Mouse (Mus musculus) forebrain, embryonic 16.5 days (tissue): Measurements from ENCODE around the gene Efna2. TPM values are rescaled to one million over a fixed set of nuclear protein-coding genes. Genes with fewer than 3 reads are reported as not detected.
A peak's percentile ranks its signal among the peaks of the same experiment; 100 is the strongest.

Source experiments
- ATAC-seq: fragments of 200-750 bp; cut with Nextera tagmentation; 2 replicates; pipeline ENCODE4 v1.8.0; 2017; ENCODE audit warnings: mild to moderate bottlenecking, moderate library complexity
- H3K27ac ChIP-seq: fragments of 300-500 bp; sonication (generic); 2 replicates; pipeline ENCODE4 v1.5.1; 2014; ENCODE audit warnings: low read length, control low read depth
- H3K27me3 ChIP-seq: fragments of 300-500 bp; sonication (generic); replicated peaks from 2 replicates; pipeline ENCODE4 v1.6.1; 2014; ENCODE audit warnings: low read length; ENCODE audit not compliant: control insufficient read depth, insufficient read depth
- H3K36me3 ChIP-seq: fragments of 300-500 bp; sonication (generic); 2 replicates; pipeline ENCODE4 v1.6.1; 2014; ENCODE audit not compliant: control insufficient read depth, insufficient read depth
- H3K4me1 ChIP-seq: fragments of 300-500 bp; sonication (generic); replicated peaks from 2 replicates; pipeline ENCODE4 v1.6.1; 2014; ENCODE audit warnings: low read length; ENCODE audit not compliant: control insufficient read depth, insufficient read depth
- H3K4me2 ChIP-seq: fragments of 300-500 bp; sonication (generic); 2 replicates; pipeline ENCODE4 v1.6.1; 2014; ENCODE audit warnings: mild to moderate bottlenecking, low read length, control low read depth
- H3K4me3 ChIP-seq: fragments of 300-500 bp; sonication (generic); replicated peaks from 2 replicates; pipeline ENCODE4 v1.5.1; 2014; ENCODE audit warnings: mild to moderate bottlenecking, low read length, control low read depth
- H3K9ac ChIP-seq: fragments of 300-500 bp; sonication (generic); replicated peaks from 2 replicates; pipeline ENCODE4 v1.6.1; 2014; ENCODE audit warnings: low read depth, low read length, control low read depth
- H3K9me3 ChIP-seq: fragments of 300-500 bp; sonication (generic); 2 replicates; pipeline ENCODE4 v1.6.1; 2016; ENCODE audit warnings: low read length; ENCODE audit not compliant: control insufficient read depth
- WGBS: fragments of 180-500 bp; shearing (Covaris S2); extraction: QIAGEN DNeasy Blood & Tissue Kit; methylation state at CpG from one replicate; pipeline ENCODE4 v1.1.7; 2014; 5-methylcytosine and 5-hydroxymethylcytosine counted together
- polyA plus RNA-seq: library from polyadenylated mRNA; unstranded; fragments of >200 nt; fragmentation: Nextera tagmentation; extraction: Ambion mirVana; gene quantifications from 2 replicates; pipeline ENCODE4 v1.2.1, GENCODE M21; 2015

The Efna2 gene
- polyA plus RNA-seq, 1 experiment from 2014 or later = 24.8 TPM

- Histone ChIP-seq H3K27me3 (no peaks in the 10 kb centered on the region), H3K4me2 (peak overlapping the region; percentile 99), H3K27ac (peak overlapping the region; percentile 90), H3K9me3 (no peaks in the 10 kb centered on the region), H3K36me3 (no peaks in the 10 kb centered on the region), H3K9ac (peak overlapping the region; percentile 38), H3K4me1 (peaks cover 57% of the 10 kb centered on the region), H3K4me3 (peak overlapping the region; percentile 90)
- peak; percentile 58 for ATAC-seq
- WGBS = under 1% methylated on average over 29 of the region's 29 CpGs
Observed at GRCm38 (mm10) chr10:80141243-80141642, 38.0 kb upstream of the Efna2 start.

DNA sequence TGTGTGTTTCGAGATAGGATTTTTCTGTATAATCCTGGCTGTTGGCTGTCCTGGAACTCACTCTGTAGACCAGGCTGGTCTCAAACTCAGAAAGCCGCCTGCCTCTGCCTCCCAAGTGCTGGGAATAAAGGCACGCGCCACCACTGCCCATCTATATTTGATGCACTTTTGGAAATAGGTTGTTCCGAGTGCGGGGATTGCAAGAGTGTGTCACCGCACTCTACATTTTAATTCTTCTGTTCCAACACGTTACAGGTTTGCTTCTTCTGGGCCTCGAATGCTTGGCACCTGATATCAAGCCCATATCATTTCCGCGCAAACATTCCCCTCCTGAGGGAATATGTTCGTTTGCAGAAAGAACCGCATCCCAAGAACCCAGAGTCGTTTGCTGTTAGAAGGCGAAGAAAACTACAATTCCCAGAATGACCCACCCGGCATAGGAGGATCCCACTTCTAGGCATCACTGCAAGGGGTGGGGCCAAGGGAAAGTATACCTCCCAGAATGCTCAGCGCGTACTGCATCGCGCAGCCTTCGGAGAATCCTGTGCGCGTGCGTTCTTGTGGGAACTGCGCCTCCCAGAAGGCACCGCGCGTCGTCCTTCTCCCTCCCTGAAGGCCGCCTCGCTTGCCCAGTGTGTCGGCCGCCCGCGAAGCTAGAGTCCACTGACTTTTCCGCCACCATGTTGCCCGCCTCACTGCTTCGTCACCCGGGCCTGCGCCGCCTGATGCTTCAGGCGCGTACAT is 37.3 kb upstream of the Efna2 start:
- under 1% methylated on average over 43 of the region's 43 CpGs for WGBS
- Histone ChIP-seq H3K27me3 (no peaks in the 10 kb centered on the region), H3K4me2 (peak overlapping the region; percentile 99), H3K4me1 (peaks cover 50% of the 10 kb centered on the region), H3K36me3 (no peaks in the 10 kb centered on the region), H3K27ac (peak overlapping the region; percentile 90), H3K9me3 (no peaks in the 10 kb centered on the region), H3K9ac (peak overlapping the region; percentile 93), H3K4me3 (peak overlapping the region; percentile 90)
- peak; percentile 89 for ATAC-seq

GRCm38 (mm10) chr10:80142530-80142925 is 36.8 kb upstream of the Efna2 start:
- WGBS = under 1% methylated on average over 15 of the region's 15 CpGs
- H3K4me1 ChIP-seq = peaks cover 46% of the 10 kb centered on the region
- peak overlapping the region; percentile 90 for H3K4me3 ChIP-seq
- peak overlapping the region; percentile 74 for H3K27ac ChIP-seq
- H3K4me2 ChIP-seq = peak overlapping the region; percentile 99
- ATAC-seq = no peak
- H3K36me3 ChIP-seq = no peaks in the 10 kb centered on the region
- no peaks in the 10 kb centered on the region for H3K9me3 ChIP-seq
- H3K27me3 ChIP-seq = no peaks in the 10 kb centered on the region
- H3K9ac ChIP-seq = peak overlapping the region; percentile 93

- no peak overlapping the region for H3K4me3 ChIP-seq
- peaks cover 44% of the 10 kb centered on the region for H3K4me1 ChIP-seq
- WGBS = 93% methylated on average over 7 of the region's 7 CpGs
- H3K9ac ChIP-seq = no peak overlapping the region
- no peak overlapping the region for H3K4me2 ChIP-seq
- H3K27me3 ChIP-seq = no peaks in the 10 kb centered on the region
- no peaks in the 10 kb centered on the region for H3K9me3 ChIP-seq
- H3K27ac ChIP-seq = no peak overlapping the region
- H3K36me3 ChIP-seq = no peaks in the 10 kb centered on the region
- ATAC-seq = no peak
Observed at GRCm38 (mm10) chr10:80143664-80144063, 35.6 kb upstream of the Efna2 start.

DNA sequence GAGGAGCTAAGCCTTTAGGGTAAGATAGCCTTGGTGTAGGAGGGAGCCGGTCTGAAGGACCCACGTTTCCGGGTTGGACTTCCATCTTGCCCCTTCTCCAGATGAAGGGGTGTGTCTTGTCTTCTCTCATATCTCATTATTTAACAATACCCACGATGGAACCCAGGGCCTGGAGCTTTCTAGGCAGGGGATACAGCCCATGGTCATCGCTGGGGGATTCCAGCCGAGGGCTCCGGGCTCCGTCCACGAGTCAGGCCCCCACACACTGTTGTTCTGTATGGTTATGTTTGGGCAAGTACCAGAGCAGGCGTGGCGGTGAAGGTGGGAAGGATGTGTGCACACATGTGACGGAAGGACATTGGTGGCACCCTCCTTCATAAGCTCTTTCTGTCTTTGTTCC is 35.1 kb upstream of the Efna2 start:
- 93% methylated on average over 12 of the region's 12 CpGs for WGBS
- H3K4me2 ChIP-seq = no peak overlapping the region
- no peak overlapping the region for H3K27ac ChIP-seq
- no peaks in the 10 kb centered on the region for H3K9me3 ChIP-seq
- no peaks in the 10 kb centered on the region for H3K36me3 ChIP-seq
- no peak overlapping the region for H3K4me3 ChIP-seq
- H3K4me1 ChIP-seq = peaks cover 43% of the 10 kb centered on the region
- no peaks in the 10 kb centered on the region for H3K27me3 ChIP-seq
- H3K9ac ChIP-seq = no peak overlapping the region
- no peak for ATAC-seq

DNA sequence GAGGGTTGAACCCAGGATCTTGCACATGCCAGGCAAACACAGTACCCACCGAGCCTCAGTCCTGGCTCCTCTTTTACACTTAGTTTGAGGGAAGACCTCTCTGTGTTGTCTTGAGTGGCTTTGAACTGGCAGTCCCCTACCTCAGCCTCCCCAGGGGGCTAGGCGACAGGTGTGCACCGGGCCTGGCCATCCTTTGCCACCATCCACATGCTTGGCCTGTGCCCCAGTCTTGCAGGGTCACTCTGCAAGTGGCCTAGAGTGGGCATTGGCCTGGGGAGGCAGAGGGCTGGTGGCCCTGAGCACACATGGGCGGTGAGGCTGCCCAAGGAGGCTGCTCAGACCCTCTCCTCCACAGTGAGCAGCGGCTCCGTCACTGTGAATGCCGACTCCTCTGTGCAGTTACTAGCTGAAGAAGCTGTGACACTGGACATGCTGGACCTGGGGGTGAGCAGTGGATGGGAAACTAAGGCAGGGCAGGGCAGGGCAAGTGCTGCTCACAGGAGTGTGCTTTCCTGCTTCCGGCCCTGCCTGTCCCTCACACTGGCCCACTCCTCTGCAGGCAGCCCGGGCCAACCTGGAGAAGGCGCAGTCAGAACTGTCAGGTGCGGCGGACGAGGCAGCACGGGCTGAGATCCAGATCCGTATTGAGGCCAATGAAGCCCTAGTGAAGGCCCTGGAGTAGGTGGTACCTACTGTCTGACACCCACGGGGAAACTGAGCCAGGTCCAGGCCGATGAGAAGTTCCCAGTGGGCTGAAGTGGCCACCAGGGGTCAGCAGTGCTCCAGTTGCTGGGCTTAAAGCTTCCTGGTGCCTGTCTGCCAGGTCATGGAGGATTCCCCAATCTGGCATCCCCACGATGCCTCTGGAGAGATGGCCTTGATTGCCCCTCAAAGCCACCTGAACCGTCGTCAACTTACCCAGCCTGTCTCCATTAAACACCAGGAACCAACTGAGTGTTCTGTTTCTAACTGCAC is 34.1 kb upstream of the Efna2 start:
- Histone ChIP-seq H3K9ac (no peak overlapping the region), H3K27ac (0 out of 2 replicates have a peak overlapping the region, but pooled peaks have one; percentile 14), H3K4me3 (no peak overlapping the region), H3K4me2 (no peak overlapping the region), H3K4me1 (peaks cover 41% of the 10 kb centered on the region), H3K27me3 (no peaks in the 10 kb centered on the region), H3K9me3 (no peaks in the 10 kb centered on the region), H3K36me3 (no peaks in the 10 kb centered on the region)
- 73% methylated on average over 20 of the region's 20 CpGs for WGBS
- ATAC-seq = no peak

GRCm38 (mm10) chr10:80145896-80146295 is 33.4 kb upstream of the Efna2 start:
- 85% methylated on average over 6 of the region's 6 CpGs for WGBS
- H3K4me2 ChIP-seq = no peak overlapping the region
- no peak overlapping the region for H3K4me3 ChIP-seq
- no peaks in the 10 kb centered on the region for H3K9me3 ChIP-seq
- H3K9ac ChIP-seq = no peak overlapping the region
- H3K27me3 ChIP-seq = no peaks in the 10 kb centered on the region
- H3K36me3 ChIP-seq = no peaks in the 10 kb centered on the region
- peaks cover 38% of the 10 kb centered on the region for H3K4me1 ChIP-seq
- peak overlapping the region; percentile 14; the same call in 1 of the 2 replicates for H3K27ac ChIP-seq
- ATAC-seq = no peak

DNA sequence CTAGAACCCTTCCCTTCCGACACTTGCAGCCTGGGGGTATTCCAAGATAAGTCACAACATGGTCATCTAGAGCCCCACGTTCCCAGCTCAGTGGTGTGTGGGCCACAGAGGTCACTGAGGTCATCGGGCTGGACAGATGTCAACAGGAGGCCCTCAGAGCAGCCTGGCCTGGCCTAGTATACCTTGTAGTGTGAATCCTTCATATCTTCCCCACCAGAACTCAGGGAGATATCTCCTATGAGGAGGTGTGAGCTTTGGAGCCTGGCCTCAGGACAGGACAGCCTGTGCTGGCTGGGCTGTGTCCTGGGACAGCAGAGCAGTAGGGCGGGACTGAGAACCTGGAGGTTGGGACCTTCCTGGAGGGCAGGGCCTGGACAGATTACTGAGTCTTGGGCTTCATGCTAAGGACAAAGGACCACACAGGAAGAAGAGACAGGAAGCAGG is 32.7 kb upstream of the Efna2 start:
- no peak for ATAC-seq
- no peak overlapping the region for H3K4me3 ChIP-seq
- H3K27ac ChIP-seq = no peak overlapping the region
- WGBS = 81% methylated on average over 4 of the region's 4 CpGs
- no peaks in the 10 kb centered on the region for H3K27me3 ChIP-seq
- H3K9me3 ChIP-seq = no peaks in the 10 kb centered on the region
- peaks cover 31% of the 10 kb centered on the region for H3K4me1 ChIP-seq
- H3K36me3 ChIP-seq = no peaks in the 10 kb centered on the region
- H3K9ac ChIP-seq = no peak overlapping the region
- H3K4me2 ChIP-seq = no peak overlapping the region

DNA sequence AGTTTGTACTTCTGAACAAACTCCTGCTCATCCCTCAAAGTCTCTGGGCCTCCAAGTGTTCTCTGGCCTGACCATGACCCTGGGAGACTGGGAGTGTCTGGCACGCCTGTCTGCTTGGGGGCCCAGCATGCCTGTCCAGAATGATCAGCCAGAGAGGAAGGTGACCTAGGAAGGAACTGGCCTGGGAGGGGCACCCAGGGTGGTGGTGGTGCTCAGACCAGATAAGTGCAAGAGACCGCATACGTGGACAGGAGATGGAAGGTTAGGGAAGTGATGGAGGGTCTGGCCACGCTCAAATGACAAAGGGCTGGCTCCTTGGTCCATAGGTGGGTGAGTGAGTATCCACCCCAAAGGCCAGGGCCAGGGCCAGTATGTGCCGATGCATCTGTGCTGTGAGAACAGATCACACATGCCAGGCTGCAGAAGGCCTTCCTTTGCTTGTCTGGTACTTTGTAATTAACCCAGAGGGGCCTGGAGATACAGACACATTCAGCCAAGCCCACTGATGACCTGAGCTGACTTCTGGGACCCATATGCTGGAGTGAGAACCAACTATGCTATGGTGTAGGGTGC is 32.0 kb upstream of the Efna2 start:
- no peak overlapping the region for H3K4me2 ChIP-seq
- 76% methylated on average over 5 of the region's 5 CpGs for WGBS
- H3K36me3 ChIP-seq = no peaks in the 10 kb centered on the region
- H3K27ac ChIP-seq = peak overlapping the region; percentile 100
- H3K9ac ChIP-seq = no peak overlapping the region
- H3K9me3 ChIP-seq = no peaks in the 10 kb centered on the region
- H3K27me3 ChIP-seq = no peaks in the 10 kb centered on the region
- peaks cover 30% of the 10 kb centered on the region for H3K4me1 ChIP-seq
- no peak overlapping the region for H3K4me3 ChIP-seq
- ATAC-seq = no peak
